Mouse (Mus musculus): ENCODE measurements around the gene Acsf2. TPM values are rescaled to one million over a fixed set of nuclear protein-coding genes. Genes with fewer than 3 reads are reported as not detected.

The Acsf2 gene
- total and polyA plus RNA-seq, 3 experiments = 2.8 to 13.1 TPM; not detected in 1

DNA sequence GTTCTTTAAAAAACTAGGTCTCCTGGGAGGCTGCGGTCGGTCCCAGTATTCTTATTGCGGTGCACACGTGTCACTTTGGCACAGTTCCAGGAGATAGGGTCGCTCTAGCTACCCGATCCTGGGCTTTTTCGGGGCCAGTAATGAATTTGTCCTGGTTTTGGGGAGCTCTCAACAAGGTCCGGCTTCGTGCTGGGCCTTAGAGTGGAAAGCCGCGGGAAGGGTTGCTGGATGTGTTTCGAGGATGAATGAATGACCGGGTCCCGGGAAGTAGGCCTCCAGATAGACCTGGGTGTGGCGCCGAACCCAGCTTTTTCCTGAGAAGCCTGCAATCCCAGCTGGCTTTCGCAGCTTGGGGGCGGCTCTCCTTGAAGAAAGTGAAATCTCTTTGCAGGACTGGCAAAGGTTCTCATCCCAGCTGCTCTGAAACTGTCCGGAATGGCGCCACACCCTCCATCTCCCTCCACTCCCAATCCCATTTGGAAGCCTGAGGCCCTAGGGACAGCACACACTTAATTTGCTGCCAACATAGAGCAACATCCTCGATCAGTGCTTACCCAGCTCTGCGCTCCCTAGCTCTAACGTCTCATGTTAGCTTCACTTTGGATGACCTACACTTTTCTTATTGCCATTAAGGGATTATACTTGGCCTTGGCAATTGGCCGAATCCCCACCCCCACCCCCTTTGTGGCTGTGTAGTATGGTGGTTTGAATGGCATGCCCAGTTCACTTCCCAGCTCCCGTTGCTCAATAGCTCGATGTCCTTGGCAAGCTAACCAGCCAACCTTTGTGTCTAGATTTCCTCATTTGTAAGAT is 28.7 kb upstream of the Acsf2 start:
- DNase-seq (ENCODE audit: low read depth, low spot score) = peak; percentile 77
- H3K9ac ChIP-seq (ENCODE audit: control insufficient read depth, low read depth, low read length, poor library complexity, severe bottlenecking) = peak overlapping the region; percentile 97
- H3K79me2 ChIP-seq (ENCODE audit: control insufficient read depth, insufficient read depth, low read length, poor library complexity) = peaks cover 32% of the 10 kb centered on the region
- peaks cover 4 to 8% of the 10 kb centered on the region in 2 experiments for H3K4me1 ChIP-seq (ENCODE audit: control insufficient read depth in 1 of 2, insufficient read depth in 2 of 2, low read length in 2 of 2)
- peak overlapping the region; percentile 97 to 98 for H3K4me3 ChIP-seq (ENCODE audit: control insufficient read depth in 1 of 2, insufficient read depth in 1 of 2, low read depth in 2 of 2, low read length in 2 of 2)
- H3K27me3 ChIP-seq (ENCODE audit: control insufficient read depth in 1 of 2, insufficient read depth in 2 of 2, low read length in 2 of 2) = no peaks in the 10 kb centered on the region
- H3K36me3 ChIP-seq (ENCODE audit: control insufficient read depth in 1 of 2, insufficient read depth in 2 of 2, low read length in 2 of 2) = peaks cover 14 to 31% of the 10 kb centered on the region in 2 experiments
- no peaks in the 10 kb centered on the region for H3K9me3 ChIP-seq (replicated peaks; ENCODE audit: insufficient read depth, low read length)
- peak overlapping the region; percentile 78 for H3K27ac ChIP-seq (ENCODE audit: control insufficient read depth, low read depth, low read length)
- TF ChIP-seq TCF12 (IDR thresholded peaks at IDR 0.05; ENCODE audit: low read depth, low read length) (no peak), UBTF (IDR thresholded peaks at IDR 0.05; ENCODE audit: borderline replicate concordance, insufficient read depth, low read depth, low read length) (no peak), TBP (IDR thresholded peaks at IDR 0.05; ENCODE audit: low read depth, low read length) (no peak), MXI1 (IDR thresholded peaks at IDR 0.05; ENCODE audit: low read depth, low read length) (peak; percentile 98), USF2 (IDR thresholded peaks at IDR 0.05; ENCODE audit: borderline replicate concordance in 1 of 2, insufficient read depth in 1 of 2, low read depth in 1 of 2, low read length in 2 of 2) (no peak), MYB (IDR thresholded peaks at IDR 0.05; ENCODE audit: low read depth, low read length) (no peak), CHD1 (IDR thresholded peaks at IDR 0.05; ENCODE audit: low read depth, low read length) (no peak), NRF1 (IDR thresholded peaks at IDR 0.05; ENCODE audit: insufficient read depth, low read depth, low read length, poor library complexity, severe bottlenecking) (no peak), ETS1 (IDR thresholded peaks at IDR 0.05; ENCODE audit: low read depth, low read length) (peak; percentile 26; the same call in 1 of the 2 replicates), CHD2 (IDR thresholded peaks at IDR 0.05; ENCODE audit: low read length) (no peak), NELFE (IDR thresholded peaks at IDR 0.05; ENCODE audit: low read depth, low read length) (no peak), SMC3 (IDR thresholded peaks at IDR 0.05; ENCODE audit: low read depth, low read length) (no peak), GABPA (IDR thresholded peaks at IDR 0.05; ENCODE audit: low read depth, low read length) (no peak), GATA1 (IDR thresholded peaks at IDR 0.05; ENCODE audit: low read depth, low read length) (no peak), MAX (IDR thresholded peaks at IDR 0.05; ENCODE audit: low read length) (peak; percentile 92), POLR2AphosphoS2 (IDR thresholded peaks at IDR 0.05; ENCODE audit: low read length) (no peak), MYC (IDR thresholded peaks at IDR 0.05; ENCODE audit: low read depth, low read length) (peak; percentile 95), RAD21 (IDR thresholded peaks at IDR 0.05; ENCODE audit: low read depth, low read length) (no peak), POLR2A (IDR thresholded peaks at IDR 0.05; ENCODE audit: control insufficient read depth in 1 of 2, insufficient read depth in 1 of 2, low read depth in 1 of 2, low read length in 2 of 2, poor library complexity in 1 of 2) (no peak; a peak in 1 of 4 replicates), ELF1 (IDR thresholded peaks at IDR 0.05; ENCODE audit: low read depth, low read length) (no peak), MEF2A (IDR thresholded peaks at IDR 0.05; ENCODE audit: extremely low read depth, insufficient replicate concordance, low read depth, low read length, poor library complexity, severe bottlenecking) (no peak), ZC3H11A (IDR thresholded peaks at IDR 0.05; ENCODE audit: low read depth, low read length) (no peak), HCFC1 (IDR thresholded peaks at IDR 0.05; ENCODE audit: low read depth, low read length) (no peak), EP300 (IDR thresholded peaks at IDR 0.05; ENCODE audit: low read depth in 1 of 2, low read length in 2 of 2) (no peak), BHLHE40 (IDR thresholded peaks at IDR 0.05; ENCODE audit: borderline replicate concordance, low read depth, low read length) (peak; percentile 89; the same call in 1 of the 2 replicates), CTCF (IDR thresholded peaks at IDR 0.05 in 2 of 3, conservative IDR thresholded peaks at IDR 0.05 in 1 of 3; ENCODE audit: control insufficient read depth in 1 of 3, insufficient read depth in 1 of 3, low read depth in 2 of 3, low read length in 3 of 3, poor library complexity in 1 of 3, severe bottlenecking in 1 of 3) (no peak), E2F4 (IDR thresholded peaks at IDR 0.05; ENCODE audit: borderline replicate concordance, low read depth, low read length) (0 out of 2 replicates have a peak, but pooled peaks have one; percentile 1), JUND (IDR thresholded peaks at IDR 0.05; ENCODE audit: low read depth, low read length) (no peak), KAT2A (conservative IDR thresholded peaks at IDR 0.05; ENCODE audit: low read depth, low read length) (no peak), ZNF384 (IDR thresholded peaks at IDR 0.05; ENCODE audit: low read depth, low read length) (no peak), USF1 (IDR thresholded peaks at IDR 0.05; ENCODE audit: low read depth, low read length) (peak; percentile 77), MAZ (IDR thresholded peaks at IDR 0.05; ENCODE audit: low read depth, low read length) (0 out of 2 replicates have a peak, but pooled peaks have one; percentile 2), ZMIZ1 (IDR thresholded peaks at IDR 0.05; ENCODE audit: low read depth, low read length) (no peak), POLR2AphosphoS5 (IDR thresholded peaks at IDR 0.05; ENCODE audit: borderline replicate concordance, low read depth, low read length) (no peak), ZKSCAN1 (IDR thresholded peaks at IDR 0.05; ENCODE audit: low read depth, low read length) (no peak), SIN3A (IDR thresholded peaks at IDR 0.05; ENCODE audit: low read length) (peak; percentile 77)
